Mouse (Mus musculus) kidney, embryonic 15.5 days (tissue): ENCODE measurements around the gene Vps39. TPM values are rescaled to one million over a fixed set of nuclear protein-coding genes. Genes with fewer than 3 reads are reported as not detected.

Source experiments
- ATAC-seq: fragments of 200-750 bp; cut with Nextera tagmentation; replicated peaks from 2 replicates; pipeline ENCODE4 v1.8.0; 2017; ENCODE audit warnings: moderate TSS enrichment; ENCODE audit not compliant: low FRiP score
- H3K27ac ChIP-seq: fragments of 300-500 bp; sonication (generic); 2 replicates; pipeline ENCODE4 v1.5.1; 2015; ENCODE audit warnings: mild to moderate bottlenecking, inconsistent platforms
- H3K27me3 ChIP-seq: fragments of 300-500 bp; sonication (generic); 2 replicates; pipeline ENCODE4 v1.6.1; 2015; ENCODE audit warnings: inconsistent platforms
- H3K36me3 ChIP-seq: fragments of 300-500 bp; sonication (generic); 2 replicates; pipeline ENCODE4 v1.6.1; 2015; ENCODE audit warnings: inconsistent platforms
- H3K4me1 ChIP-seq: fragments of 300-500 bp; sonication (generic); 2 replicates; pipeline ENCODE4 v1.6.1; 2015; ENCODE audit warnings: inconsistent platforms
- H3K4me2 ChIP-seq: fragments of 300-500 bp; sonication (generic); 2 replicates; pipeline ENCODE4 v1.6.1; 2015; ENCODE audit warnings: moderate library complexity, mild to moderate bottlenecking, inconsistent platforms
- H3K4me3 ChIP-seq: fragments of 300-500 bp; sonication (generic); replicated peaks from 2 replicates; pipeline ENCODE4 v1.5.1; 2015; ENCODE audit warnings: mild to moderate bottlenecking, inconsistent platforms
- H3K9ac ChIP-seq: fragments of 300-500 bp; sonication (generic); 2 replicates; pipeline ENCODE4 v1.6.1; 2015; ENCODE audit warnings: mild to moderate bottlenecking, inconsistent platforms
- H3K9me3 ChIP-seq: fragments of 300-500 bp; sonication (generic); replicated peaks from 2 replicates; pipeline ENCODE4 v1.6.1; 2016; ENCODE audit warnings: inconsistent platforms
- WGBS: fragments of 180-500 bp; shearing (Covaris S2); methylation state at CpG from one replicate; pipeline ENCODE4 v1.1.7; 2015; ENCODE audit warnings: mixed read lengths; 5-methylcytosine and 5-hydroxymethylcytosine counted together
- polyA plus RNA-seq: library from polyadenylated mRNA; unstranded; fragments of >200 nt; fragmentation: Nextera tagmentation; extraction: Ambion mirVana; gene quantifications from 2 replicates; pipeline ENCODE4 v1.2.1, GENCODE M21; 2015

The Vps39 gene
- polyA plus RNA-seq, 1 experiment from 2014 or later = 19.7 TPM

DNA sequence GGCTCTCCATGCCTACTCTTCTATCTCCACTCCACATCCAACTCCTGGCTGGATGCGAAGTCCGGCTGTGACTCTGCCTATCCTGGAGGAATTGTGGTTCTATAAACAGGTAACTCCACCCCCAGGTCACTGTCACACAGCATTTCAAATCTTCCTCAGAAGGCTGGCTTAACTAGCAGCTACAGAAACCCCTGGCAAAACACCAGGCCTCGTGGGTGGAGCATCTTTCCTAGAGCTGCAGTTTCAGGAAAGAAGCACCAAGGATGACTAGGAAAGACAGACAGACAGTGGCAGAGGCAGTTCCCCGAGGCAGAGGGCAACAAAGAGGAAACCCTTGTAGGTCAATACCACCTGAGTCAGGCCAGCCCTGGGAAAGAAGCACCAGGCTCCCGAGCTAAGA is 63.9 kb downstream of the Vps39 start, which contains the start of gene Pla2g4d:
Pla2g4d (minus strand) TSS at position 203 of the 400 bp plus-strand sequence.
- no peaks in the 10 kb centered on the region for H3K36me3 ChIP-seq
- no peaks in the 10 kb centered on the region for H3K9me3 ChIP-seq
- no peak within 1 kb of the TSS for H3K4me3 ChIP-seq
- H3K27me3 ChIP-seq = no peaks in the 10 kb centered on the region
- H3K4me1 ChIP-seq = no peaks in the 10 kb centered on the region
- no peak within 1 kb of the TSS for H3K4me2 ChIP-seq
- no peak for ATAC-seq
- WGBS = 68% methylated on average over 5 of the region's 5 CpGs
- H3K27ac ChIP-seq = no peak within 1 kb of the TSS
- H3K9ac ChIP-seq = no peak within 1 kb of the TSS

DNA sequence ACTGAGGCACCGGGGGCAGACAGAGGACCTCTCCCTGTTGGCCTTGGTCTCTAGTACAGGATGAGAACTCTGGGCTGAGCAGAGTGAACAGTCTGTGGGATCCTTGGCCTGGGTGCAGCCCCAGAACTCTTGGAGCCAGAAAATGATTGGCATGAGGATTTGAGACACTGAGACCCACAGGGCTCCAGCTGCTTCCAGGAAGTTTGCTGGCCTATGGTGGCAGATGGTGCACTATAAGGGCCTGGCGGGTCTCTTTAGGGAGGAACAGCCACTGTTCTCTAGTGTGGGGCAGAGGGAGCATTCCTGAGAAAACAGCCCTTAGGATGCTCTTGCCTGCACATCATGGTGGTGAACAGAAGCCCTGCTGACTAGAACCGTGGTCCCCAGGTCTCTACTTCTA is 64.5 kb downstream of the Vps39 start:
- Histone ChIP-seq H3K4me2 (no peak overlapping the region), H3K4me1 (no peaks in the 10 kb centered on the region), H3K9ac (no peak overlapping the region), H3K4me3 (no peak overlapping the region), H3K27me3 (no peaks in the 10 kb centered on the region), H3K9me3 (no peaks in the 10 kb centered on the region), H3K36me3 (no peaks in the 10 kb centered on the region), H3K27ac (no peak overlapping the region)
- 88% methylated on average over 3 of the region's 3 CpGs for WGBS
- ATAC-seq = no peak

DNA sequence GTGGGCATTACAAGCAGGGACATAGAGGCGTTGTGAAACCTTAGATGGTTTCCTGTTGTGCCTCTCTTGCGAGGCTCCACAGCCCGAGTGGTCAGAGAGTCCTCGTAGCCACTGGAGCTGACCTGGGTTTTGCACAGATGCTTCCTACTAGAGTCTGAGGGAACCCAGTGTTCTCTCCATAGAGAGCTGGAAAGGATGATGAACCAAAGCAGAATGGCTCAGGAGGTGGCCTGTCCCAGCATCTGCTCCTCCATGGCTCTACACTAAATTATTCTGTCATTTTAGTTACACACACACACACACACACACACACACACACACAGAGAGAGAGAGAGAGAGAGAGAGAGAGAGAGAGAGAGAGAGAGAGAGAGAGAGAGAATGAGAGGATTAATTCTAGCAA is 67.3 kb downstream of the Vps39 start:
- 54% methylated on average over 4 of the region's 4 CpGs for WGBS
- no peak for ATAC-seq

DNA sequence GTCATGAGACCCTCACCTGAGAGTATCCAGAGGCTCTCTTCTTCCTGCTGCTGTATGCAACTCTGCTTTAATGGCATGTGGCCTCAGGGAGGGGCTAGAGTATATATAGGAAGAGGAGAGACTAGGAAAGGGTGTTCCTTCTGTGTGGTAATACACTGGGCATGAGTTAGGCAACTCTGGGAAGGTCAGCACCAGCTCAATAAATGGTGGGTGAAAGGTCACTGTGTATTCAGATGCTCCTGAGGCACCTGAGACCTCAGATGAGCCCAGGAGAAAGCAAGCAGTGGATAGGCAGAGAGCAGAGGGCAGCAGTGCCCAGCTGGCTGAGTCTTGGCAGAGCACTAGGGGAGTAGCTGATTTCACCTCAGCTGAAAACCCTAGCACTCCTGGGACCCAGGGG is 68.2 kb downstream of the Vps39 start:
- no peak overlapping the region for H3K27ac ChIP-seq
- no peak for ATAC-seq
- no peaks in the 10 kb centered on the region for H3K36me3 ChIP-seq
- no peak overlapping the region for H3K4me2 ChIP-seq
- no peak overlapping the region for H3K4me3 ChIP-seq
- no peaks in the 10 kb centered on the region for H3K4me1 ChIP-seq
- H3K9ac ChIP-seq = no peak overlapping the region
- H3K27me3 ChIP-seq = no peaks in the 10 kb centered on the region
- no peaks in the 10 kb centered on the region for H3K9me3 ChIP-seq

More for the DNA sequence above, 67.3 kb downstream of the Vps39 start:
- Histone ChIP-seq H3K36me3 (no peaks in the 10 kb centered on the region), H3K9ac (no peak overlapping the region), H3K4me2 (no peak overlapping the region), H3K9me3 (no peaks in the 10 kb centered on the region), H3K27ac (no peak overlapping the region), H3K27me3 (no peaks in the 10 kb centered on the region), H3K4me1 (no peaks in the 10 kb centered on the region), H3K4me3 (no peak overlapping the region)

DNA sequence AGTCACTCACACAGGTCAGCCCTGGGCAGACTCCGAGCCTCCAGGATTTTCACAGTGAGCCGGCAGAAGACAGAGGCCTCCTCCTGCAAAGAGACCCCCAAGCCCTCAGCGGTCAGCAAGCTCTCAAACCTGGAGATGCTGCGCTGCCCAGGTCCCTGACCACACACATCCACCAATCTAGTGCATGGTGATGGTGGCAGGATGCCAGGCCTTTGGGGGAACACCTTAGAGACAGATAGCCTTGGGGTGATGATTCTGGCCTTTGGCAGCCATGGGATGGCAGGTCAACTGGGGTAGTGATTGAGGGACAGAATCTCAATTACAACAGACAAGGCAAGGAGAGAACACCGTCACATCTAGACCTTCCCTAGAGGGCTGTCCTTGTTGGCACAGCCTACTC is 68.8 kb downstream of the Vps39 start:
- Histone ChIP-seq H3K4me1 (no peaks in the 10 kb centered on the region), H3K9me3 (no peaks in the 10 kb centered on the region), H3K36me3 (no peaks in the 10 kb centered on the region), H3K27ac (no peak overlapping the region), H3K9ac (no peak overlapping the region), H3K27me3 (no peaks in the 10 kb centered on the region), H3K4me3 (no peak overlapping the region), H3K4me2 (no peak overlapping the region)
- ATAC-seq = no peak
- WGBS = 84% methylated on average over 5 of the region's 5 CpGs

DNA sequence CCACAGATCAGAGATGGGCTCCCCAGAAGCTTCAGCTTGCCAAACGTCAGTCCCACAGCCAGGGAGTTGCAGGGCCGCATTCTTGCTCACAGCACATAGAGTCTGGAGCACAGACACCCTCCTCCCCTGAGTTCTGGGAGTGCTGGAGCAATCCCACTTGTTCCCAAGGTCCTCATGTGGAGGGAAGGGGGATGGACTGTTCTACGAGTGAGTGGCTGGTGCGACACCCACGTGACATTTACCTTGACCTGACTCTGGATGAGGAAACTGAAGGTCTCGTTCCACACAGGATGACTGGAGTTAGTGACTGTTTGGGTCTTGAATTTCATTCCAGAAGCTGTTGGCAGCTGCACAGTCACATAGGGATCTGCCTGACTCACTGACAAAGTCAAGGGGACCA is 69.4 kb downstream of the Vps39 start:
- H3K4me1 ChIP-seq = no peaks in the 10 kb centered on the region
- H3K4me3 ChIP-seq = no peak overlapping the region
- no peak overlapping the region for H3K4me2 ChIP-seq
- ATAC-seq = no peak
- H3K9me3 ChIP-seq = no peaks in the 10 kb centered on the region
- H3K27me3 ChIP-seq = no peaks in the 10 kb centered on the region
- H3K36me3 ChIP-seq = no peaks in the 10 kb centered on the region
- H3K9ac ChIP-seq = no peak overlapping the region
- no peak overlapping the region for H3K27ac ChIP-seq
- 28% methylated on average over 6 of the region's 6 CpGs for WGBS

DNA sequence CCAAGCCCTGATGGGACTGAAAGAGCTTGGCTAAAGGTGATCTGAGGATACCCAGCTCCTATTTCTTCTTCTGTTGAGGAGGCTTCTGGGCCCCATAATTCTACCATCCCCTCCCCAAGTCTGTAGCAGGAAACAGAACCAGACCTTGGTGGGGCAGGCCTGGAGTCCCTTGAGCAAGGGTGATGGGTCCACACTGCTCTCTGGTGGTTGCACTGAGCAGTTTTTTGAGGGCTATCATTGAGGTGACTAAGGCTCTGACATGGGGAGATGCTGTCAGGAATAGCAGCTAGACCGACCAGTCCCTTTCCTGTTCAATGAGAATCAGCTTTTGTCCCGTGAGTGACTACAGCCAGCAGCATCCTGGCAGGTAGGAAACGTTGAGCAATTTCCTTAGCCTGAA is 71.7 kb downstream of the Vps39 start:
- 52% methylated on average over 3 of the region's 3 CpGs for WGBS
- Histone ChIP-seq H3K4me1 (no peaks in the 10 kb centered on the region), H3K27me3 (no peaks in the 10 kb centered on the region), H3K4me2 (no peak overlapping the region), H3K4me3 (no peak overlapping the region), H3K9me3 (no peaks in the 10 kb centered on the region), H3K9ac (no peak overlapping the region), H3K27ac (no peak overlapping the region), H3K36me3 (no peaks in the 10 kb centered on the region)
- ATAC-seq = no peak

DNA sequence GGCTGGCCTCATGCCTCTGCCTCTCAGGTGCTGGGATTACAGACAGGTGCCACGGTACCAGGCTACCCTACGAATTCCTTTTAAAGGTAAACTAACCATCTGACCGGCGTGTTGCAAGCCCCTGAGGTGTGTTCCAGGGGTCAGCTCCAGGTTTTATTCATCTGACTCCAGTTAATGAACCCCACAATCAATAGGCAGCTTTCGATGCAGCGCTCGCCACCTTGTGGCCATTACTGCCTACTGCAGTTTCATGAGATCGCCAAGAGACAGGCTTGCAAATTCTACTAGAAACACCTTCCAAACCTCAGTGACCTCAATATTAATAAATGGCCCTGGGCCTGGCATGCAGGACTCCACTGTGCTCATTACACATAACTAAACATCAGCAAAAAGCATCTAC is 73.0 kb downstream of the Vps39 start:
- H3K36me3 ChIP-seq = no peaks in the 10 kb centered on the region
- 12% methylated on average over 8 of the region's 8 CpGs for WGBS
- H3K9me3 ChIP-seq = no peaks in the 10 kb centered on the region
- H3K4me3 ChIP-seq = no peak overlapping the region
- no peak overlapping the region for H3K4me2 ChIP-seq
- H3K27ac ChIP-seq = no peak overlapping the region
- H3K27me3 ChIP-seq = no peaks in the 10 kb centered on the region
- H3K9ac ChIP-seq = no peak overlapping the region
- ATAC-seq = no peak
- no peaks in the 10 kb centered on the region for H3K4me1 ChIP-seq

DNA sequence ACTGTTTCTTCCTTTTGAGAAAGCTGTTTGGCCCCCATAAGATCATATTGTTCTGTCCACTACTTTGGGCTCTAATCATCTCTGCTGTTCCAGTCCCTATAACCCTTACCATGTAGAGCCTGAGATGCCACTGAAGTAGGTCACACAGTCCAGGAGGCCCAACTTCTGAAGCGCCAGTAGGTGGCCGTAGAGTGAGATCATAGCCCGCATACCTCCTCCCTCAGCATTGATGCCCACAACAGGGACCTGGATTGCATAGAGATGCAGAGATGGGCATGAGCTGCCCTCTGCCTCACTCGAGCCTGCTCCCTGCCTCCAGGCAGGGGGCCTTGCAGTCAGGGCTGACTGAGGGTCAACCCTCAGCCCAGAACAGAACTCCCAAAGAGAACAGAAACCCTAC is 76.0 kb downstream of the Vps39 start:
- Histone ChIP-seq H3K4me3 (no peak overlapping the region), H3K4me2 (no peak overlapping the region), H3K9ac (no peak overlapping the region), H3K27me3 (no peaks in the 10 kb centered on the region), H3K36me3 (no peaks in the 10 kb centered on the region), H3K27ac (no peak overlapping the region), H3K9me3 (no peaks in the 10 kb centered on the region), H3K4me1 (no peaks in the 10 kb centered on the region)
- ATAC-seq = no peak
- WGBS = 77% methylated on average over 4 of the region's 4 CpGs

DNA sequence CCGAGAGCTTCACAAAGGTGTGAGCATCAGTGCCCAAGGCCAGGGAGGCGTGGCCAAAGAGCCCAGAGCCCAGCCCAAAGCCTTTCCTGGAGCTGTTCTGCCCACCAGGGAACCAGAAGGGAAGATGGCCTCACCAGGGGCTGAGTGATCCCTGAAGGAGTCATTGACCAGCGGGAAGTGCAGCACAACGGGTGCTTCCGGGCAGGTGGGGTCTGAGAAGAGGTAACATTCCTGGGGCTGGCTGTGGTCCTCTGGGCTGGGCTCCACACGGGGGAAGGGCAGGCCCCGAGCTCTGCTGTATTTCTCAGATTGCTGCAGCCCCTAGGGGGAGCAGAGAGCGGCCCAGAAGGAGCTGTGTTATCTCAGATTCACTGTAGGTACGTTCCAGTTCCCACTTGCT is 84.3 kb downstream of the Vps39 start:
- peak overlapping the region; percentile 17 for H3K4me3 ChIP-seq
- peak; percentile 76; the same call in 1 of the 2 replicates for ATAC-seq
- H3K9ac ChIP-seq = no peak overlapping the region
- H3K4me1 ChIP-seq = 0 out of 2 replicates have a peak, but pooled peaks cover 6% of the 10 kb centered on the region
- H3K4me2 ChIP-seq = peak overlapping the region; percentile 51
- no peaks in the 10 kb centered on the region for H3K36me3 ChIP-seq
- WGBS = under 1% methylated on average over 9 of the region's 9 CpGs
- H3K27ac ChIP-seq = no peak overlapping the region
- no peaks in the 10 kb centered on the region for H3K9me3 ChIP-seq
- peaks cover 3% of the 10 kb centered on the region; the same call in 1 of the 2 replicates for H3K27me3 ChIP-seq

Other genes starting within 250 kb of the Vps39 start
- 57.3 and 66.6 TPM in 2 replicates for gene Ehd4, start 198.5 kb downstream of the Vps39 start, polyA plus RNA-seq
- 0.05 and 0.10 TPM in 2 replicates for gene Pla2g4e, start 107.8 kb downstream of the Vps39 start, polyA plus RNA-seq
- gene Pla2g4d, start 63.9 kb downstream of the Vps39 start, polyA plus RNA-seq = 0.05 and 0.12 TPM in 2 replicates
- 0.28 TPM in 1 of 2 replicates, not detected in the other for gene Pla2g4f, start 39.0 kb downstream of the Vps39 start, polyA plus RNA-seq
- 10.7 and 10.8 TPM in 2 replicates for gene Ganc, start 50.8 kb upstream of the Vps39 start, polyA plus RNA-seq
- gene Tmem87a, start 51.0 kb upstream of the Vps39 start, polyA plus RNA-seq = 9.4 and 10.8 TPM in 2 replicates
- gene Capn3, start 102.9 kb upstream of the Vps39 start, polyA plus RNA-seq = 1.8 and 2.2 TPM in 2 replicates
- gene Zfp106, start 210.7 kb upstream of the Vps39 start, polyA plus RNA-seq = 45.3 and 53.7 TPM in 2 replicates
- gene Snap23, start 214.5 kb upstream of the Vps39 start, polyA plus RNA-seq = 56.3 and 56.9 TPM in 2 replicates